Comparison of ENCODE assay signal across 8 mouse cellular contexts in the genomic region with DNA sequence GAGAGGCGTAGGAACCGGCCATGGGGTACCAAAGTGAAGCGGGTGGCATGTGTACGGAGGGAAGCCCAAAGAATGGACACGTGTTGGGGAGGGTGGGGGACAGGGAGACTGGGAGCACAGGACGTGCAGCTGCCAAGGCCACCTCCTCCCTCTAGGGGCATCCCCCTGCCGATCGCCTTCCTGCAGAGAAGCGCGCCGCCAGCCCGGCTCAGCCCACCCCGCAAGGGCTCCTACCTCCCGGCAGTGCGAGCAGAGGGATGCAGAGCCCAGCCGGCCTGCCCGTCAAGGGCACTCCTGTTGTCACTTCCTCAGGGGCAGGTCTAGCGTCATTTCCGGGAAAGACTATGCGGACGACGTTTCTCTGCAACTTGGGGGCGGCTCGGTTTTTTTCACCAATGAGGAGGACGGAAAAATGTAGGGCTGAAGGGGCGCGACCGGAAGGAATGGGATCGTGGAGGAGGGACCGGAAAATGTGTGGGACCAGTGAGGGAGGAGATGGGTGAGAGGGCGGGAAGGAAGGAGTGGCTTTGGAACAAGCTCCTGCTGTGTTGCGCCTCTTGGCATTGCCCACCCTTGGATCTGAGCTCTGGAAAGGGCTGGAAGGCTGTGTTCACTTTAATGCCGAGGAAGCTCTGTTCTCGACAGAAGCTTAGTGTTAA. TPM values are rescaled to one million over a fixed set of nuclear protein-coding genes. Genes with fewer than 3 reads are reported as not detected.
DNase-seq lines count a peak whose midpoint lies in the region; ATAC-seq lines count a peak whose summit lies in the region.

A gene (minus strand): TSS at position 334 of the 659 bp plus-strand sequence.

- WGBS in hindbrain, embryonic 16.5 days: under 1% methylated on average over 34 of the region's 34 CpGs
- WGBS in macrophage (ENCODE audit: missing documents): under 1% methylated on average over 34 of the region's 34 CpGs

- no peaks in the 10 kb centered on the region for H3K27me3 ChIP-seq in hindbrain, embryonic 16.5 days (replicated peaks; ENCODE audit: control insufficient read depth, insufficient read depth, low read length)

- H3K79me2 ChIP-seq in macrophage (ENCODE audit: inconsistent target): peaks cover 22% of the 10 kb centered on the region

- H3K27ac ChIP-seq in hindbrain, embryonic 16.5 days (ENCODE audit: low read depth, low read length): peak within 1 kb of the TSS; percentile 98
- H3K27ac ChIP-seq in macrophage: peak within 1 kb of the TSS; percentile 62

- peak within 1 kb of the TSS; percentile 82 for H3K4me3 ChIP-seq in hindbrain, embryonic 16.5 days (ENCODE audit: low read length)
- H3K4me3 ChIP-seq in macrophage (ENCODE audit: inconsistent target): peak within 1 kb of the TSS; percentile 55

- ATAC-seq in hindbrain, embryonic 16.5 days: peak; percentile 97

- peak; percentile 94 for DNase-seq in WW6 (ENCODE audit: low read depth, low spot score)
- DNase-seq in cerebellum, postnatal 4 days (ENCODE audit: low spot score in 2 of 2): peak; percentile 84 to 90
- DNase-seq in gastrocnemius, adult 18-20 months (ENCODE audit: low spot score): peak; percentile 99
- peak; percentile 96 to 98 for DNase-seq in left cerebral cortex, adult 18-20 months (ENCODE audit: low spot score in 2 of 2)
- peak; percentile 99 for DNase-seq in right cerebral cortex, adult 18-20 months
- DNase-seq in urinary bladder, postnatal 10 days (ENCODE audit: low spot score): peak; percentile 78

- H3K9ac ChIP-seq in hindbrain, embryonic 16.5 days (ENCODE audit: low read depth, low read length): peak within 1 kb of the TSS; percentile 92

- peaks cover 11% of the 10 kb centered on the region for H3K36me3 ChIP-seq in hindbrain, embryonic 16.5 days (ENCODE audit: control insufficient read depth, insufficient read depth, low read length)
- H3K36me3 ChIP-seq in macrophage (ENCODE audit: inconsistent target): peaks cover 22% of the 10 kb centered on the region

- H3K4me1 ChIP-seq in hindbrain, embryonic 16.5 days (ENCODE audit: control insufficient read depth, insufficient read depth, low read depth, low read length): peaks cover 21% of the 10 kb centered on the region

- H3K9me3 ChIP-seq in hindbrain, embryonic 16.5 days (ENCODE audit: control insufficient read depth, low read length): no peaks in the 10 kb centered on the region

- H3K4me2 ChIP-seq in hindbrain, embryonic 16.5 days (ENCODE audit: low read length): peak within 1 kb of the TSS; percentile 86

RNA-seq across cellular contexts. Expression of the gene that starts here (rescaled TPM):
- 100 to 1,000 TPM; 215 to 223 TPM for total RNA-seq in gastrocnemius, adult 18-20 months (2021)
- polyA plus RNA-seq in hindbrain, embryonic 16.5 days (2015; fragmentation: Nextera tagmentation; extraction: Ambion mirVana): 215 and 216 TPM in 2 replicates
- total RNA-seq in left cerebral cortex, adult 18-20 months (2021): 100 to 1,000 TPM; 145 TPM
- total RNA-seq in macrophage (2018; cell fraction: chromatin; rRNA removed): 10 to 100 TPM; 22.6 to 79.9 (median 50.3) TPM
- total RNA-seq in macrophage (2018; cell fraction: cytosol; rRNA removed): 100 to 1,000 TPM in 23 of 26 experiments, 10 to 100 TPM in 3; 92.0 to 152 (median 128) TPM
- 10 to 100 TPM; 22.5 to 86.7 (median 50.0) TPM for total RNA-seq in macrophage (2018; cell fraction: nucleus; rRNA removed)
- 106 to 159 TPM (median 117 TPM) in 3 replicates for polyA plus RNA-seq in macrophage (2018)

Comparison
In these comparisons a context has a peak if more than half of its experiments do, and no peak if none do; other contexts are left out.
1. Peak in every context shown above with its lines: DNase-seq, ATAC-seq, H3K4me3 ChIP-seq and H3K27ac ChIP-seq.